Mouse (Mus musculus): ENCODE data around the gene Itga3. TPM values are rescaled to one million over a fixed set of nuclear protein-coding genes. Genes with fewer than 3 reads are reported as not detected.
A peak's percentile ranks its signal among the peaks of the same experiment; 100 is the strongest.

Gene Itga3
- polyA plus RNA-seq, 1 experiment: 49.4 TPM

GRCm38 (mm10) chr11:95117030-95117429 lies 40.4 kb upstream of the Itga3 start:
- no peak overlapping the region for H3K27ac ChIP-seq (ENCODE audit: insufficient read depth, low read length)
- peak; percentile 65 to 72 for DNase-seq
- peaks cover 2% of the 10 kb centered on the region; the same call in 1 of the 2 replicates for H3K27me3 ChIP-seq (ENCODE audit: control insufficient read depth, insufficient read depth, low read length)
- TF ChIP-seq POLR2A (IDR thresholded peaks at IDR 0.05; ENCODE audit: borderline replicate concordance, insufficient read depth, low read length) (no peak), CTCF (IDR thresholded peaks at IDR 0.05; ENCODE audit: borderline replicate concordance, insufficient read depth, low read depth, low read length) (peak; percentile 98)
- WGBS: 0% methylated on average over 6 of the region's 6 CpGs
- H3K4me3 ChIP-seq (replicated peaks; ENCODE audit: insufficient read depth, low read depth, low read length): no peak overlapping the region
- H3K4me1 ChIP-seq (ENCODE audit: control insufficient read depth, insufficient read depth, low read length): 0 out of 2 replicates have a peak, but pooled peaks cover 3% of the 10 kb centered on the region

GRCm38 (mm10) chr11:95110081-95110480 lies 33.5 kb upstream of the Itga3 start:
- Histone ChIP-seq H3K4me1 (ENCODE audit: control insufficient read depth, insufficient read depth, low read length) (no peaks in the 10 kb centered on the region), H3K27me3 (ENCODE audit: control insufficient read depth, insufficient read depth, low read length) (no peaks in the 10 kb centered on the region), H3K4me3 (replicated peaks; ENCODE audit: insufficient read depth, low read depth, low read length) (no peak overlapping the region), H3K27ac (ENCODE audit: insufficient read depth, low read length) (no peak overlapping the region)
- TF ChIP-seq POLR2A (IDR thresholded peaks at IDR 0.05; ENCODE audit: borderline replicate concordance, insufficient read depth, low read length) (no peak), CTCF (IDR thresholded peaks at IDR 0.05; ENCODE audit: borderline replicate concordance, insufficient read depth, low read depth, low read length) (no peak)
- 94% methylated on average over 7 of the region's 7 CpGs for WGBS
- no peak for DNase-seq

GRCm38 (mm10) chr11:95109000-95109399 lies 32.4 kb upstream of the Itga3 start:
- no peak for DNase-seq
- Histone ChIP-seq H3K4me3 (replicated peaks; ENCODE audit: insufficient read depth, low read depth, low read length) (no peak overlapping the region), H3K27ac (ENCODE audit: insufficient read depth, low read length) (no peak overlapping the region), H3K4me1 (ENCODE audit: control insufficient read depth, insufficient read depth, low read length) (no peaks in the 10 kb centered on the region), H3K27me3 (ENCODE audit: control insufficient read depth, insufficient read depth, low read length) (no peaks in the 10 kb centered on the region)
- no peak for TF ChIP-seq POLR2A (IDR thresholded peaks at IDR 0.05; ENCODE audit: borderline replicate concordance, insufficient read depth, low read length)
- TF ChIP-seq CTCF (IDR thresholded peaks at IDR 0.05; ENCODE audit: borderline replicate concordance, insufficient read depth, low read depth, low read length): no peak
- 92% methylated on average over 2 of the region's 2 CpGs for WGBS

- Histone ChIP-seq H3K4me3 (replicated peaks; ENCODE audit: insufficient read depth, low read depth, low read length) (peak overlapping the region; percentile 53), H3K27ac (ENCODE audit: insufficient read depth, low read length) (no peak overlapping the region), H3K27me3 (ENCODE audit: control insufficient read depth, insufficient read depth, low read length) (no peaks in the 10 kb centered on the region), H3K4me1 (ENCODE audit: control insufficient read depth, insufficient read depth, low read length) (no peaks in the 10 kb centered on the region)
- TF ChIP-seq CTCF (IDR thresholded peaks at IDR 0.05; ENCODE audit: borderline replicate concordance, insufficient read depth, low read depth, low read length) (peak; percentile 98), POLR2A (IDR thresholded peaks at IDR 0.05; ENCODE audit: borderline replicate concordance, insufficient read depth, low read length) (no peak)
- DNase-seq: peak; percentile 83 to 93
- 6% methylated on average over 23 of the region's 23 CpGs for WGBS
These were observed 30.0 kb upstream of the Itga3 start for GRCm38 (mm10) chr11:95106440-95107236.

- no peak overlapping the region for H3K4me3 ChIP-seq (replicated peaks; ENCODE audit: insufficient read depth, low read depth, low read length)
These were observed 28.8 kb upstream of the Itga3 start for GRCm38 (mm10) chr11:95105274-95105874.

GRCm38 (mm10) chr11:95104266-95104665 lies 27.7 kb upstream of the Itga3 start:
- H3K27me3 ChIP-seq (ENCODE audit: control insufficient read depth, insufficient read depth, low read length): no peaks in the 10 kb centered on the region
- H3K4me3 ChIP-seq (replicated peaks; ENCODE audit: insufficient read depth, low read depth, low read length): no peak overlapping the region
- DNase-seq: no peak
- H3K4me1 ChIP-seq (ENCODE audit: control insufficient read depth, insufficient read depth, low read length): no peaks in the 10 kb centered on the region
- H3K27ac ChIP-seq (ENCODE audit: insufficient read depth, low read length): no peak overlapping the region
- TF ChIP-seq POLR2A (IDR thresholded peaks at IDR 0.05; ENCODE audit: borderline replicate concordance, insufficient read depth, low read length) (no peak), CTCF (IDR thresholded peaks at IDR 0.05; ENCODE audit: borderline replicate concordance, insufficient read depth, low read depth, low read length) (no peak)
- WGBS: 94% methylated on average over 6 of the region's 6 CpGs

More at GRCm38 (mm10) chr11:95105274-95105874, 28.8 kb upstream of the Itga3 start:
- TF ChIP-seq CTCF (IDR thresholded peaks at IDR 0.05; ENCODE audit: borderline replicate concordance, insufficient read depth, low read depth, low read length) (no peak), POLR2A (IDR thresholded peaks at IDR 0.05; ENCODE audit: borderline replicate concordance, insufficient read depth, low read length) (no peak)
- Histone ChIP-seq H3K27ac (ENCODE audit: insufficient read depth, low read length) (no peak overlapping the region), H3K27me3 (ENCODE audit: control insufficient read depth, insufficient read depth, low read length) (no peaks in the 10 kb centered on the region), H3K4me1 (ENCODE audit: control insufficient read depth, insufficient read depth, low read length) (no peaks in the 10 kb centered on the region)
- WGBS: 32% methylated on average over 25 of the region's 25 CpGs
- DNase-seq: no peak

GRCm38 (mm10) chr11:95102161-95102904 lies 25.7 kb upstream of the Itga3 start:
- TF ChIP-seq POLR2A (IDR thresholded peaks at IDR 0.05; ENCODE audit: borderline replicate concordance, insufficient read depth, low read length) (no peak), CTCF (IDR thresholded peaks at IDR 0.05; ENCODE audit: borderline replicate concordance, insufficient read depth, low read depth, low read length) (no peak)
- no peak for DNase-seq
- no peaks in the 10 kb centered on the region for H3K4me1 ChIP-seq (ENCODE audit: control insufficient read depth, insufficient read depth, low read length)
- no peaks in the 10 kb centered on the region for H3K27me3 ChIP-seq (ENCODE audit: control insufficient read depth, insufficient read depth, low read length)
- no peak overlapping the region for H3K4me3 ChIP-seq (replicated peaks; ENCODE audit: insufficient read depth, low read depth, low read length)
- 25% methylated on average over 19 of the region's 19 CpGs for WGBS
- no peak overlapping the region for H3K27ac ChIP-seq (ENCODE audit: insufficient read depth, low read length)

Data from cerebellum, adult 2 months (tissue).